Mouse (Mus musculus) midbrain, embryonic 12.5 days (tissue): ENCODE data around the gene Rnase12. TPM values are rescaled to one million over a fixed set of nuclear protein-coding genes. Genes with fewer than 3 reads are reported as not detected.

ENCODE experiments used
- ATAC-seq: fragments of 200-750 bp; cut with Nextera tagmentation; 2 replicates; pipeline ENCODE4 v1.8.0; 2017; ENCODE audit warnings: low read depth, moderate TSS enrichment, moderate library complexity; ENCODE audit not compliant: low FRiP score
- H3K27ac ChIP-seq: fragments of 300-500 bp; sonication (generic); replicated peaks from 2 replicates; pipeline ENCODE4 v1.5.1; 2016; ENCODE audit warnings: mild to moderate bottlenecking
- H3K27me3 ChIP-seq: fragments of 300-500 bp; sonication (generic); 2 replicates; pipeline ENCODE4 v1.6.1; 2016; ENCODE audit warnings: mild to moderate bottlenecking
- H3K36me3 ChIP-seq: fragments of 300-500 bp; sonication (generic); 2 replicates; pipeline ENCODE4 v1.6.1; 2016
- H3K4me1 ChIP-seq: fragments of 300-500 bp; sonication (generic); 2 replicates; pipeline ENCODE4 v1.6.1; 2016
- H3K4me2 ChIP-seq: fragments of 300-500 bp; sonication (generic); replicated peaks from 2 replicates; pipeline ENCODE4 v1.6.1; 2016; ENCODE audit warnings: mild to moderate bottlenecking, moderate library complexity
- H3K4me3 ChIP-seq: fragments of 300-500 bp; sonication (generic); 2 replicates; pipeline ENCODE4 v1.5.1; 2016; ENCODE audit warnings: mild to moderate bottlenecking
- H3K9ac ChIP-seq: fragments of 300-500 bp; sonication (generic); replicated peaks from 2 replicates; pipeline ENCODE4 v1.6.1; 2016; ENCODE audit warnings: mild to moderate bottlenecking, moderate library complexity
- H3K9me3 ChIP-seq: fragments of 300-500 bp; sonication (generic); 2 replicates; pipeline ENCODE4 v1.6.1; 2016; ENCODE audit warnings: mild to moderate bottlenecking
- WGBS: fragments of 180-500 bp; shearing (Covaris S2); methylation state at CpG from one replicate; pipeline ENCODE4 v1.1.7; 2016; 5-methylcytosine and 5-hydroxymethylcytosine counted together
- polyA plus RNA-seq: library from polyadenylated mRNA; unstranded; fragments of >200 nt; fragmentation: Nextera tagmentation; extraction: Ambion mirVana; gene quantifications from 2 replicates; pipeline ENCODE4 v1.2.1, GENCODE M21; 2016

The Rnase12 gene
- polyA plus RNA-seq, 1 experiment from 2014 or later, result not detected

- no peaks in the 10 kb centered on the region for H3K9me3 ChIP-seq
- 90% methylated on average over 8 of the region's 8 CpGs for WGBS
- no peak for ATAC-seq
- no peaks in the 10 kb centered on the region for H3K4me1 ChIP-seq
- H3K9ac ChIP-seq, result no peak within 1 kb of the TSS
- no peaks in the 10 kb centered on the region for H3K36me3 ChIP-seq
- no peak within 1 kb of the TSS for H3K4me3 ChIP-seq
- no peak within 1 kb of the TSS for H3K4me2 ChIP-seq
- H3K27me3 ChIP-seq, result no peaks in the 10 kb centered on the region
- no peak within 1 kb of the TSS for H3K27ac ChIP-seq
Measured at GRCm38 (mm10) chr14:51007152-51007801, 50.2 kb downstream of the Rnase12 start, which contains the start of gene Rnase10. Rnase10 (plus strand) TSS chr14:51007751.

Other genes with a start within 250 kb of the Rnase12 start
- gene Ccnb1ip1, start 249.9 kb downstream of the Rnase12 start, polyA plus RNA-seq, result not detected in 2 replicates
- 52.1 and 55.8 TPM in 2 replicates for gene Parp2, start 249.8 kb downstream of the Rnase12 start, polyA plus RNA-seq
- 3.7 and 5.1 TPM in 2 replicates for gene Tep1, start 187.1 kb downstream of the Rnase12 start, polyA plus RNA-seq
- 0.35 and 0.60 TPM in 2 replicates for gene Klhl33, start 160.2 kb downstream of the Rnase12 start, polyA plus RNA-seq
- gene Osgep, start 132.8 kb downstream of the Rnase12 start, polyA plus RNA-seq, result 141 and 147 TPM in 2 replicates
- 321 and 333 TPM in 2 replicates for gene Apex1, start 132.7 kb downstream of the Rnase12 start, polyA plus RNA-seq
- 68.3 and 72.8 TPM in 2 replicates for gene Pip4p1, start 126.8 kb downstream of the Rnase12 start, polyA plus RNA-seq
- 50.0 and 50.1 TPM in 2 replicates for gene Pnp, start 126.6 kb downstream of the Rnase12 start, polyA plus RNA-seq
- gene Gm49342, start 113.1 kb downstream of the Rnase12 start, polyA plus RNA-seq, result not detected in 2 replicates
- 0.46 and 0.52 TPM in 2 replicates for gene Pnp2, start 101.7 kb downstream of the Rnase12 start, polyA plus RNA-seq
- gene Rnase10, start 49.9 kb downstream of the Rnase12 start, polyA plus RNA-seq, result not detected in 2 replicates
- gene Rnase9, start 15.8 kb downstream of the Rnase12 start, polyA plus RNA-seq, result not detected in 2 replicates
- not detected in 2 replicates for gene Rnase11, start 7.5 kb downstream of the Rnase12 start, polyA plus RNA-seq
- gene Olfr750, start 16.8 kb upstream of the Rnase12 start, polyA plus RNA-seq, result 0.03 TPM in 1 of 2 replicates, not detected in the other
- gene Rnase4, start 33.4 kb upstream of the Rnase12 start, polyA plus RNA-seq, result 12.0 and 14.2 TPM in 2 replicates
- gene Ang, start 33.5 kb upstream of the Rnase12 start, polyA plus RNA-seq, result 1.9 and 3.2 TPM in 2 replicates
- gene Eddm3b, start 56.8 kb upstream of the Rnase12 start, polyA plus RNA-seq, result not detected in 2 replicates
- 0.43 and 0.50 TPM in 2 replicates for gene Rnase6, start 66.2 kb upstream of the Rnase12 start, polyA plus RNA-seq
- not detected in 2 replicates for gene Rnase1, start 89.1 kb upstream of the Rnase12 start, polyA plus RNA-seq
- not detected in 2 replicates for gene Rnase2b, start 104.6 kb upstream of the Rnase12 start, polyA plus RNA-seq
- gene Ang2, start 141.5 kb upstream of the Rnase12 start, polyA plus RNA-seq, result not detected in 2 replicates
- gene Ear14, start 145.7 kb upstream of the Rnase12 start, polyA plus RNA-seq, result not detected in 2 replicates
- gene Rnase2a, start 198.5 kb upstream of the Rnase12 start, polyA plus RNA-seq, result not detected in 2 replicates